Mouse (Mus musculus): ENCODE results near the gene Gdi2. TPM values are rescaled to one million over a fixed set of nuclear protein-coding genes. Genes with fewer than 3 reads are reported as not detected.
A peak's percentile ranks its signal among the peaks of the same experiment; 100 is the strongest.

The Gdi2 gene
- total RNA-seq, 2 experiments from 2014 or later: 298 to 299 TPM

- DNase-seq: no peak
- intact Hi-C loops (cut with DNase I): no loop called here
Measured at GRCm38 (mm10) chr13:3544077-3544874, 6.4 kb downstream of the Gdi2 start.

- intact Hi-C loops (cut with DNase I): no loop called here
- no peak for DNase-seq
Measured at GRCm38 (mm10) chr13:3544925-3545324, 7.1 kb downstream of the Gdi2 start.

- DNase-seq: peak; percentile 33 to 51
- intact Hi-C loops (cut with DNase I): no loop called here
Measured at GRCm38 (mm10) chr13:3547410-3547809, 9.5 kb downstream of the Gdi2 start.

- DNase-seq: no peak
- intact Hi-C loops (cut with DNase I): no loop called here
Measured at GRCm38 (mm10) chr13:3547856-3548255, 10.0 kb downstream of the Gdi2 start.

- DNase-seq: no peak
Measured at GRCm38 (mm10) chr13:3563130-3563529, 25.3 kb downstream of the Gdi2 start.

GRCm38 (mm10) chr13:3563953-3564352 is 26.1 kb downstream of the Gdi2 start:
- intact Hi-C loops (cut with DNase I): loop anchor here (5.0 kb wide), 1 partner anchor 33 kb away; no protein-coding TSS in a partner anchor

More at GRCm38 (mm10) chr13:3563130-3563529, 25.3 kb downstream of the Gdi2 start:
- intact Hi-C loops (cut with DNase I): loop anchor here (5.0 kb wide), 1 partner anchor 34 kb away; no protein-coding TSS in a partner anchor

GRCm38 (mm10) chr13:3590789-3591188 is 52.9 kb downstream of the Gdi2 start:
- peak in 1 of 2 experiments; percentile 15 for DNase-seq
- intact Hi-C loops (cut with DNase I): loop anchor here (2.0 kb wide), 1 partner anchor 184 kb away; no protein-coding TSS in a partner anchor

More at GRCm38 (mm10) chr13:3563953-3564352, 26.1 kb downstream of the Gdi2 start:
- DNase-seq: no peak

- intact Hi-C loops (cut with DNase I): no loop called here
- DNase-seq: no peak
Measured at GRCm38 (mm10) chr13:3594311-3594710, 56.4 kb downstream of the Gdi2 start.

GRCm38 (mm10) chr13:3596232-3596631 is 58.4 kb downstream of the Gdi2 start:
- no peak for DNase-seq
- intact Hi-C loops (cut with DNase I): loop anchor here (5.0 kb wide), 1 partner anchor 34 kb away; no protein-coding TSS in a partner anchor

- DNase-seq: no peak
- intact Hi-C loops (cut with DNase I): loop anchor here (2.0 kb wide), 2 partner anchors 25 to 71 kb away; partner anchors contain the start of genes Asb13 and Gdi2
Measured at GRCm38 (mm10) chr13:3609780-3610117, 71.9 kb downstream of the Gdi2 start.

- intact Hi-C loops (cut with DNase I): loop anchor here (2.0 kb wide), 2 partner anchors 25 to 71 kb away; partner anchors contain the start of genes Asb13 and Gdi2
- DNase-seq: peak in 1 of 2 experiments; percentile 68
Measured at GRCm38 (mm10) chr13:3610118-3610794, 72.4 kb downstream of the Gdi2 start.

- peak; percentile 98 to 99 for DNase-seq
- intact Hi-C loops (cut with DNase I): loop anchor here (2.0 kb wide), 2 partner anchors 24 to 72 kb away; partner anchors contain the start of genes Asb13 and Gdi2
Measured at GRCm38 (mm10) chr13:3610795-3611438, 73.1 kb downstream of the Gdi2 start, which contains the start of gene Fam208b. Gene Fam208b (minus strand): TSS chr13:3611108.

Other genes starting within 250 kb of the Gdi2 start
- gene Fam208b, start 73.0 kb downstream of the Gdi2 start, total RNA-seq (2021): 10 to 100 TPM; 16.4 to 17.9 TPM
- 1 to 10 TPM; 6.7 to 8.2 TPM for gene Asb13, start 96.0 kb downstream of the Gdi2 start, total RNA-seq (2021)

Data from heart, postnatal 10 days (tissue).